Mouse (Mus musculus) liver, embryonic 14.5 days (tissue): Measurements from ENCODE around the gene Spata21. TPM values are rescaled to one million over a fixed set of nuclear protein-coding genes. Genes with fewer than 3 reads are reported as not detected.

ENCODE experiments used
- ATAC-seq: fragments of 200-750 bp; cut with Nextera tagmentation; 2 replicates; pipeline ENCODE4 v1.8.0; 2017; ENCODE audit warnings: moderate number of reproducible peaks, mild to moderate bottlenecking, moderate library complexity; ENCODE audit not compliant: insufficient read depth
- DNase-seq, 3 experiments: peaks; one replicate each; pipeline ENCODE4 v3.0.0-alpha.2; 2012 to 2013; ENCODE audit warnings: low read depth in 3 of 3, low spot score in 3 of 3
- H3K27ac ChIP-seq: fragments of 300-500 bp; sonication (generic); 2 replicates; pipeline ENCODE4 v1.5.1; 2014; ENCODE audit warnings: moderate library complexity, mild to moderate bottlenecking, control low read depth, inconsistent platforms
- H3K27me3 ChIP-seq: fragments of 300-500 bp; sonication (generic); 2 replicates; pipeline ENCODE4 v1.6.1; 2014; ENCODE audit warnings: mild to moderate bottlenecking, low read length, moderate library complexity; ENCODE audit not compliant: control insufficient read depth, insufficient read depth
- H3K36me3 ChIP-seq: fragments of 300-500 bp; sonication (generic); replicated peaks from 2 replicates; pipeline ENCODE4 v1.6.1; 2014; ENCODE audit warnings: low read depth; ENCODE audit not compliant: control insufficient read depth, insufficient read depth
- H3K4me1 ChIP-seq, 2 experiments: fragments of 200-500 bp in 1 of 2; fragments of 300-500 bp in 1 of 2; sonication (generic) in 1 of 2; replicated peaks; 2 replicates each; pipeline ENCODE4 v1.6.1; 2012 to 2014; ENCODE audit warnings: antibody characterized with exemption in 1 of 2, inconsistent platforms in 1 of 2, low read length in 1 of 2; ENCODE audit not compliant: control insufficient read depth in 2 of 2, insufficient read depth in 2 of 2
- H3K4me2 ChIP-seq: fragments of 300-500 bp; sonication (generic); 2 replicates; pipeline ENCODE4 v1.6.1; 2014; ENCODE audit warnings: low read depth, mild to moderate bottlenecking, control low read depth, moderate library complexity
- H3K4me3 ChIP-seq, 2 experiments: fragments of 200-500 bp in 1 of 2; fragments of 300-500 bp in 1 of 2; sonication (generic) in 1 of 2; 2 replicates each; pipeline ENCODE4 v1.5.1; 2012 to 2014; ENCODE audit warnings: low read depth in 2 of 2, low read length in 2 of 2, mild to moderate bottlenecking in 2 of 2, control low read depth in 1 of 2, inconsistent platforms in 1 of 2, moderate library complexity in 1 of 2; ENCODE audit not compliant: insufficient read depth in 1 of 2
- H3K9ac ChIP-seq: fragments of 300-500 bp; sonication (generic); replicated peaks from 2 replicates; pipeline ENCODE4 v1.6.1; 2014; ENCODE audit warnings: mild to moderate bottlenecking, control low read depth, moderate library complexity
- H3K9me3 ChIP-seq: fragments of 300-500 bp; sonication (generic); 2 replicates; pipeline ENCODE4 v1.6.1; 2016; ENCODE audit warnings: low read length, mixed read lengths; ENCODE audit not compliant: control insufficient read depth
- CTCF ChIP-seq: IDR thresholded peaks from 2 replicates; pipeline ENCODE4 v1.5.1; 2016; ENCODE audit warnings: antibody characterized with exemption, low read depth, control low read depth
- EP300 ChIP-seq: IDR thresholded peaks from 2 replicates; pipeline ENCODE4 v1.6.1; 2016; ENCODE audit warnings: antibody characterized with exemption, low read depth
- WGBS: fragments of 180-500 bp; shearing (Covaris S2); extraction: QIAGEN DNeasy Blood & Tissue Kit; methylation state at CpG from one replicate; pipeline ENCODE4 v1.1.7; 2014; ENCODE audit not compliant: insufficient replicate concordance; 5-methylcytosine and 5-hydroxymethylcytosine counted together
- polyA plus RNA-seq, 2 experiments: library from polyadenylated mRNA; depleted of rRNA in 1 of 2; stranded (reverse) in 1 of 2; unstranded in 1 of 2; fragments of >200 nt; fragmentation: Nextera tagmentation in 1 of 2; extraction: Ambion mirVana in 1 of 2; gene quantifications; 2 replicates each; pipeline versions ENCODE4 v1.2.1 to v1.2.3; 2012 to 2014

Gene Spata21
- polyA plus RNA-seq, 2 experiments, result not detected

DNA sequence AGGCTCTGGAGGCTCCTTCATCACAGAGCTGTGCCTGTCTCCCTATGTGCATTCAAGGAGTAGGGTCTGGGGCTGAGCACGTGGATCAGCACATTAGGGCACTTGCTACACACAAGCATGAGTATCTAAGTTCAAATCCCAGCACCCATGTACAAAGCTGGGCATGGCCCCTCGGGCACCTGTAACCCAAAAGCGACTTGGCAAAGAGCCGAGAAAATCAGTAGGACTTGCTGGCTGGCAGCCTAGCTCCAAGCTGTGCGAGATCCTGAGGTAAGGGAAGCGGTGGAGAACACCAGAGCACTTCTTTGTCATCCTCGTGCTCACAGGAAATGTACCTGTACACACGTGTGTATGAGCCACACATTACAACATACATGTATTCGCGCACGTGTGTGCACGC, 35.7 kb upstream of the Spata21 start:
- Histone ChIP-seq H3K27ac (no peak overlapping the region), H3K27me3 (no peaks in the 10 kb centered on the region), H3K4me1 (no peaks in the 10 kb centered on the region), H3K36me3 (no peaks in the 10 kb centered on the region), H3K4me3 (no peak overlapping the region), H3K9me3 (no peaks in the 10 kb centered on the region), H3K4me2 (no peak overlapping the region), H3K9ac (no peak overlapping the region)
- DNase-seq, result no peak
- TF ChIP-seq EP300 (no peak), CTCF (no peak)
- ATAC-seq, result no peak
- WGBS, result 70% methylated on average over 12 of the region's 12 CpGs

DNA sequence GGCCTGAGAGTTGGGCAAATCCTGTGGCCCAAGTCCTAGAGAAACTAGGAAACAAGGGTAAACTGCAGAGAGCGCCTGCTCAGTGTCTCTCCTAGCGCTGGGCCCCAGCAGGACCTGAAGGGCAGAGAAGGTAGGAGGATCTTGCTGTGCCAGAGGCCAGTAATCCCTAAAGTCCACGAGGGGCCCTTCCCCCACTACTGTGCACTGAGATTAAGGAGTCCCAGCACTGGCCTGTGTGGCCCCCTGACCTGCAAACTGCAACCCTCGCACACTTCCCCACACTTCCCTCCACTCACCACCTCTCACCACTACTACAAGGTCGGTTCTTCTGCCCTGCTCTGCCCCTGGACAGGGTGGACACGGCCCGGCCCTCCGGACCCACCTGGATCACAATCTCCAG, 35.0 kb upstream of the Spata21 start:
- WGBS, result 55% methylated on average over 8 of the region's 8 CpGs
- no peak overlapping the region for H3K27ac ChIP-seq
- H3K4me3 ChIP-seq, result no peak overlapping the region
- no peak overlapping the region for H3K9ac ChIP-seq
- H3K27me3 ChIP-seq, result no peaks in the 10 kb centered on the region
- DNase-seq (no peak), ATAC-seq (no peak)
- no peak overlapping the region for H3K4me2 ChIP-seq
- TF ChIP-seq CTCF, result no peak
- no peak for TF ChIP-seq EP300
- H3K36me3 ChIP-seq, result no peaks in the 10 kb centered on the region
- no peaks in the 10 kb centered on the region for H3K9me3 ChIP-seq
- H3K4me1 ChIP-seq, result no peaks in the 10 kb centered on the region

DNA sequence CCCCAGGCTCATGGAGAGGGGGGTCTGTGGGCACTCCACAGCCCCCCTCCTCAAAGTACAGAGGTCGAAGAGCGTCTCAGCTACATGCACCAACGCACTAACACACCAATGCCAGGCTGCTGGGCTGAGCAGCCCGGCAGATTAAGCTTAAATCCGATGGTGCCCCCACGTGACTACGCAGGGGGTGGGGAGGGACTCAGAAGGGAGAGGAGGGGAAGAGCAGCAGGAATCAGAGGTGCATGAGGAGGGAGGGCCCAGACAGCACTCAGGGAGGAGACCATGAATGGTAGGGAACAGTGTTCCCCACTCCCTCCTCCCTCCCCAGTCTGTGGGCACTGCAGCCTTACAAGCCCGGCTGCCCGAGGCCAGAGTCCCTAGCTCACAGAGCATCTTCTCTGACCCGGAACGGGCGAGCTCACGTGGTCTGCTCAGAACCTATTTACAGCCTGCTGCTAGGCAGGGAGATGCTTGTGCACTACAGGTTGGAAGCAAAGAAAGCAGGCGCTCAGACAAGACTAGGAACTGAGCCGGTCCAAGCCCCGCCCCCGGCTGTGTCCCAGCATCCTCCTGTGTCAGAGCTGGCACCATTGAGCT, 34.5 kb upstream of the Spata21 start:
- no peaks in the 10 kb centered on the region for H3K36me3 ChIP-seq
- no peaks in the 10 kb centered on the region for H3K9me3 ChIP-seq
- TF ChIP-seq EP300 (no peak), CTCF (no peak)
- no peak for ATAC-seq
- no peak overlapping the region for H3K9ac ChIP-seq
- 61% methylated on average over 17 of the region's 17 CpGs for WGBS
- DNase-seq, result no peak
- no peaks in the 10 kb centered on the region for H3K27me3 ChIP-seq
- no peaks in the 10 kb centered on the region for H3K4me1 ChIP-seq
- H3K27ac ChIP-seq, result no peak overlapping the region
- no peak overlapping the region for H3K4me2 ChIP-seq
- no peak overlapping the region for H3K4me3 ChIP-seq

DNA sequence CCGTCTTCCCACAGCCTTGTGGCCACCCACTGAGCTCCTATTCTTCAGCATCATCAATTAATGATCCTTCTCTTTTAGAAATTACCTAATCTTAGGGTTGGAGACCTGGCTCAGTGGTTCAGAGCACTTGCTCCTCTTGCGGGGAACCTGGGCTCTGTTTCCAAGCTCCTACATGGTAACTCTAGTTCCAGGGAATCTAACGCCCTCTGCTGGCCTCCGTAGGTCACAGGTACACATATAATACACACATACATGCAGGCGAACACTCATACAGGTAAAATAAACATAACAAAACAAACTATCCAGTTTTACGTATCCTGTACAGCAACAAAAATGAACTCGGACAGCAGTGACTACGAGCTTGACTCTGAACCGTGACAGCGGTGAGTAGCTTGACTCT, 31.2 kb upstream of the Spata21 start:
- no peaks in the 10 kb centered on the region for H3K9me3 ChIP-seq
- no peaks in the 10 kb centered on the region for H3K27me3 ChIP-seq
- no peaks in the 10 kb centered on the region for H3K36me3 ChIP-seq
- no peak overlapping the region for H3K4me2 ChIP-seq
- H3K9ac ChIP-seq, result no peak overlapping the region
- peaks cover 8 to 9% of the 10 kb centered on the region in 2 experiments; a peak in 3 of 4 replicates for H3K4me1 ChIP-seq
- ATAC-seq (no peak), DNase-seq (no peak)
- TF ChIP-seq CTCF, result 0 out of 2 replicates have a peak, but pooled peaks have one; percentile 20
- TF ChIP-seq EP300, result no peak
- H3K27ac ChIP-seq, result no peak overlapping the region
- H3K4me3 ChIP-seq, result no peak overlapping the region
- 85% methylated on average over 10 of the region's 10 CpGs for WGBS

DNA sequence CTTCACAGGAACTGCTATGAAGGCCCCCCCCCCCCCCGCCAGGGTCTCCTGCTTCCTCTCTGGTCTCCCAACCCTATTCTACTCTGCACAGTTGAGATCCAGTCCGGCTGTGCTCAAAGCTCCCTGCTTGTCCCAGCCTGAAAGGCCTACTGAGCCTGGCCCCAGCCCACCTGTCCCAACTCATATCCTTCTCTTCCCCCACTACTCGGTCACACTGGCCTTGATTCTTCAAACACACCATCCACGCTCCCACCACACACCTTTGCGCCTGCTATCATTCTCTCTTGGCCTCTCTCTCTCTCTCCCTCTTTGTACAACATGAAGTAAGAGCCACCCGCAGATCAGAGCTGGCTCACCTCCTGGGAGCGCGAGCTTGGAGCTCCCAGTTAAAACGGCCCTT, 29.3 kb upstream of the Spata21 start:
- Histone ChIP-seq H3K27me3 (no peaks in the 10 kb centered on the region), H3K27ac (no peak overlapping the region), H3K4me3 (no peak overlapping the region), H3K36me3 (no peaks in the 10 kb centered on the region), H3K9ac (no peak overlapping the region), H3K9me3 (no peaks in the 10 kb centered on the region), H3K4me2 (no peak overlapping the region), H3K4me1 (peaks cover 8 to 9% of the 10 kb centered on the region in 2 experiments; a peak in 3 of 4 replicates)
- WGBS, result 69% methylated on average over 9 of the region's 9 CpGs
- TF ChIP-seq CTCF (no peak), EP300 (no peak)
- ATAC-seq (no peak), DNase-seq (no peak)
